Mouse (Mus musculus): ENCODE measurements around the gene Nme8.

The Nme8 gene

GRCm38 (mm10) chr13:19697790-19698189, at the start of gene Nme8:
Gene Nme8 (minus strand): TSS chr13:19697794.
- DNase-seq: no peak

GRCm38 (mm10) chr13:19745741-19746140, 48.1 kb upstream of the Nme8 start:
- no peak for DNase-seq

DNA sequence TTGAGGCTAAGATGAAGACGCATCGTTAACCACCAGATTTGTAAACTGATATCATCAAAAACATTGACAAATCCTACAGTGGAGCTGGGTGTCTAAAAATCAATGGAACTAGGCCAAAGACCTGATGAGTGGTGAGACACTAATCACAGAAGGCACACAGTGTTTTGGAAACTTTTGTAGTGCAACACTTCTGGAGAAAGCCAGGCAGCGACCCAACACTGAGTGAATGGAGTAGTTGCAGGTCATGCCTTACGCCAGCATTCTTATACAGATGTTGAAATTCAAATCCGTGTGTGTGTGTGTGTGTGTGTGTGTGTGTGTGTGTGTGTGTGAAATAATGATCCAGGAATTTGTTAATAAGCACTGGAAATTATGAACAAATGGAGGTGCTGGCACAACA, 46.9 kb upstream of the Nme8 start:
- no peak for DNase-seq

- no peak for DNase-seq
Measured at GRCm38 (mm10) chr13:19734597-19734996, 37.0 kb upstream of the Nme8 start.

- peak; percentile 6 for DNase-seq
Measured at GRCm38 (mm10) chr13:19730826-19731225, 33.2 kb upstream of the Nme8 start.

GRCm38 (mm10) chr13:19718954-19719353, 21.4 kb upstream of the Nme8 start:
- peak; percentile 9 for DNase-seq

DNA sequence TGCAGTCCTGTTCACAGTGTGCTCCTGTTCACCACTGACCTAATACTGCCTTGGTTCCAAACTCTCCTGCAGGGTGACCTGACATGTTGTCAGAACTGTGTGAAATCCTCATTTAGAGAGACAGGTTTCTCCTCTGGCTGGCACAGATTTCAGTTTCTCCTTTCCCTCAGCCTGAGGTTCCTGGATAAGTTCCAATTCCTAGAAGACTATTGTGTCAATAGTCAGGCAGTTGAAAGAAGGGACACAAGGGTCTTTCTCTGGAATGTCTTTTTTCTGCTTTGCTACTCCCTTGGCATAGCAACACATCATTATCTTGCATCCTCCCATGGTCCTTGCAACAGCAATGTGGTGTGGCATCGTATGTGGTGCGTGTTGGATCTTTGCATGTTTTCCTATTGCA, 19.6 kb upstream of the Nme8 start:
- DNase-seq: no peak

DNA sequence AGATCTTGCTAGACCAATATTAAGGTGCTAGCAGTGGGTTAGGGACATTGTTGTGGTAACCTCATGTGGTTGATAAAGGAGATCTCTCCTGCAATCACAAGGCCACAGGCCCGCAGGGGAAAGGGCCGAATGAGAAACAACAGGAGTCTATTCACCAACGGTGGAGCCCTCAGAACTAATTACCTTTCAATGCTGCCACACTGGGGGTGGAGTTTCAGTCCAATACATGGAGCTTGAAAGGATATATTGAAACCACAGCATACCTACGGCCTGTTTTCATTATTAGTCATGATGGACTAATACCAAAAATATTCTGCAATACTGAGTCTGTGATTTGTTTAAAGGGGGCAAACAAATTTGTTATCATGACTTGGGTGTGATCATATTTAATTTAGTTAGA, 6.2 kb upstream of the Nme8 start:
- DNase-seq: no peak

DNA sequence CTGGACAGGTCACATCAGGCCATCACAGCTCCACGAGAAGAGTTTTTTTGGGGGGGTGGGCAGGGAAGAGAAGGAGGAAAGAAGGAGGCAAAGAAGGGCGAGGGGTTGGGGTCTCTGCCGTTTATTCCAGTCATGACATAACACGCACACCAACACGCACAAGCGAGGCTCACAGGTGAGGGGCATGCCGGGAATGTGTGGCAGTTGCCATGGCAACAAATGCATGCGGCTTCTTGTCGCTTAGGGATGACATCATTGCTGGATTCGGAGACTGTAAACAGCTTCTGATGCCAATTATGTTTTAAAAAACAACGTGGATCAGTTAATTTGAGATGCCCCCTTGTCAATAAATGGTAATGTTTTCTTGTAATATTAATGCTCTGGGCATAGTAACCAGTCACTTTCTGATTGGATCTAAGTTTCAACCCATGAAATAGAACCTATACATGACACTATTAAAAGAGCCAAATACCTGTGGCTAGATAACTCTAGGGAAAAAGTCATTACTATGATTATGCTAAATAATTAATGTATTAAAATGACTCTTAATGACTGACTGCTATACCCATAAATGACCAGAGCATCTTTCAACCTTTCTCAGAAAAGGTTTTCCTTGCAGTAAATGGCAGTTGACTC, 4.0 kb upstream of the Nme8 start:
- peak; percentile 60 for DNase-seq

- no peak for DNase-seq
Measured at GRCm38 (mm10) chr13:19700733-19701442, 3.3 kb upstream of the Nme8 start.

DNA sequence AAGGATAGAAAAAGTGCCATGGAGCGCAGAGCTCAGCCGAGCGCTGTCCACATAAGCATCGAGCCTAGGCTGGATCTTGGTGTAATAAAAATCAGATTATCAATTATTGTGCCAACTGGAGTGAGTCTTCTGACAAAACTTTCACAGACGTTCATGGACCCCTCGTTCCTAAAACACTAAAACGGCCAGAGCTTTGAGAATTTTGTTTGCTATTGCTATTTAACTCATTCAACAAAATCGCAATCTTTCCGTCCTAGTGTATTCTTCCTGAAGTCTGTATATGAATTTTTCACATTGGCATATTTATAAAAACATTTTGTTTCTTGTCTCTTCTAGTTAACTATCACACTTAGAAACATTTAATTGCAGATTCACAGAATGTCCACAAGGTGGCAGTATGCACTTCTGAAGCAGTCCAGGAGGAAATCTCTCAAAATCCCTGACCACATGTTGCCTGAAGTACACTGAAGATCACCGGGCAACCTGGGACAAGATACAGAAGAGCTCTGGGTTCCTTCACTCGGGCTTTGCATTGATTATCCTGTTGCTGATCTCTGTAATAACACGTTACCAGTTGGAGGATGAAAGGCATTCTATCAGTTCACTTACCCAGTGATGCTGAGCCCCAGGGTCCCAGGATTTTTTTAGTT, 1.1 kb upstream of the Nme8 start:
- DNase-seq: no peak

GRCm38 (mm10) chr13:19690417-19690816, 7.2 kb downstream of the Nme8 start:
- no peak for DNase-seq

DNA sequence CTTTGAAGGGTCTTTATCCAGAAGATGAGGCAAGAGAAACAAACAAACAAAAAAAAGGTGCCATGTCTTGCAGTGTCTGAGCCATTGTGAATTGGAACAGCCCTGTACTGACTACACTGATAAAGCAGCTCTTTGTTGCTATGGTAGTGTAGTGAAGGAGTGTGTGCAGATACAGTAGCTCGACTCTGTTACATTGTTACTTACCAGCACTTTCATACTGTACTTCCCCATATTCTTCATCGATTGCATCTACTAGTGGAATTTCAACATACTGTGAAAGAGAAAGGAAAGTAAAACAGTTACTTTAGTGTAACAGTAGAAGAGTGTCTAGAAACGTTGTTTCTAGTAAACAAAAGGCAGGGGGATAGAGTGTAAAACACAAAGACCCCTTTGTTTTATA, 7.6 kb downstream of the Nme8 start:
- DNase-seq: no peak

GRCm38 (mm10) chr13:19684007-19684406, 13.6 kb downstream of the Nme8 start:
- peak; percentile 58 for DNase-seq

- no peak for DNase-seq
Measured at GRCm38 (mm10) chr13:19682879-19683640, 14.5 kb downstream of the Nme8 start.

- DNase-seq: no peak
Measured at GRCm38 (mm10) chr13:19674601-19675000, 23.0 kb downstream of the Nme8 start.

GRCm38 (mm10) chr13:19674025-19674424, 23.6 kb downstream of the Nme8 start:
- DNase-seq: no peak

GRCm38 (mm10) chr13:19668355-19669140, 29.0 kb downstream of the Nme8 start:
- no peak for DNase-seq

DNA sequence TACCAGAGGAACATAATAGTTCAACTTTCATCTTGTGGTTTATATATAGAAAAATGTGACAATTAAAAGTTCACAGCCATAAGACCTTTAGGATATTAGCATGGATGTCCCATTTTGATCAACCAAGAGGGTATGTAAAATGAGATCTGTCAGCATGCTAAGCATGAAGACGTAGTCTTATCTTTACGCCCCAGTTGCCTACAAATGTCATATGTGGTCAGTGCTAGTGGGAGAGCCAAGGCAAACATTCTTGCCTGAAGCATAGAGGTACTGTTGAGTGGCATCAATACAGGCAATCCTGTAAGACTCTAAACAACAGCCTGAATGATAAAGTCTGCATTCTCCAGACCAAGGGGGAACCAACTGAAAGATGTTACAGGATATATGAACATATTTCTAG, 45.2 kb downstream of the Nme8 start:
- DNase-seq: no peak

GRCm38 (mm10) chr13:19649824-19650223, 47.8 kb downstream of the Nme8 start:
- DNase-seq: no peak

- DNase-seq: no peak
Measured at GRCm38 (mm10) chr13:19644225-19644624, 53.4 kb downstream of the Nme8 start.

GRCm38 (mm10) chr13:19643519-19643918, 54.1 kb downstream of the Nme8 start:
- no peak for DNase-seq
